Mouse (Mus musculus): ENCODE results near the gene Ap1g1.

DNA sequence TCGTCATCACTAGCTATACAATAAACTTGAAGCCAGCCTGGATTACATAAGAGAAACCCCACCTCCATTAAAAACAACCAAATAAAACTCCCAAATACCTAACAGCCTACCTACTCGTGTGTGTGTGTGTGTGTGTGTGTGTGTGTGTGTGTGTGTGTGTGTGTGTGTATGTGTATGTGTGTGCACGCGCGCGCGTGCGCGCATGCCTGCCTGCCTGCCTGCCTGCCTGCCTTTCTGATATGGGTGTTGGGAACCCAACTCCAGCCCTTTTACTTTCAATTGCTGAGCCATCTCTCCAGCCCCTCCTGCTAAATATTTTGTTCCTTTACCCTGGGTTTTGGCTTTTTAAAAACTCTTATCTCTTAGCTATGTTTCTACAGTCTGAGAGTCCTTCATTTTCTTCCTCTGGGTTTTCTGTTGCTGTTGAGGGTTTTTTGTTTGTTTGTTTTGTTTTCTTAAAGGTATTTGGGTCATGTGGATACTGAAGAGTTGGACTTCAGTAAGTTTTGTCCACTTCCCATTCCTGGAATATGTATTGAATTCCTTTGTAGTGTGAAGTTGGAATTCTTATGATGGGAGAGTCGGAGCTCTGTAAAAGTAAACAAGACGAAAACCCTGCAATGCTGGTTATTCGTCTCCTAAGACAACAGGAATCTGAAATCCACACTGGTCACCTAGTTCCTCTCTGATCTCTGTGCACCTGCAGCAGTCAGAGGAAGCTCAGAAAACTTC, 30.7 kb upstream of the Ap1g1 start:
- no peak for TF ChIP-seq TAL1 (IDR thresholded peaks at IDR 0.05; ENCODE audit: low read length)
- TF ChIP-seq GATA1 (IDR thresholded peaks at IDR 0.05; ENCODE audit: low read length), result no peak

Data from erythroblast, embryonic 14.5 days (primary cell).